Mouse (Mus musculus): ENCODE results near the gene Myo10. TPM values are rescaled to one million over a fixed set of nuclear protein-coding genes. Genes with fewer than 3 reads are reported as not detected.
"Not testable (repeated sequence)": the region's sequence is repeated elsewhere in the genome, so short reads cannot be mapped to it uniquely, and the experiment has no call there.

Myo10 gene
- polyA plus RNA-seq, 1 experiment = 26.1 TPM

DNA sequence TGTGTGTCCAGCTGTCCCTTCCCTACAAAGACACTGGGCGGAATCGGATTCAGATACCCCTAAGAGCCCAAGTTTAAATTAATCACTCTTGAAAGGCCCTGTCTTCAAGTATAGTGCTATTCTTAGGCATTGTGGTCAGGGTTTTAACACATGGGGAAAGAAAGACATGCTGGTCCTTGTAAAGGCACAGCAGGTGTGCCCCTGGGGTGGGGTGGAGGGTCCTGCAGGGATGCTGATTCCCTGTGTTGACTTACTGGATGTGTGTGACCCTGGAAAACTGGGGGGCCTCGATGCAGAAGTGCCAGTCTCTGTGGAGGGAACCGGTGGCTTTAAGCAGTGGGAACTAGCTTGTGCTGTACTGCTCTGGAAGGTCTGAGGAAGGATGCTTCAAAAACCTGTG is 90.6 kb downstream of the Myo10 start:
- 84% methylated on average over 4 of the region's 4 CpGs for WGBS
- Histone ChIP-seq H3K27ac (ENCODE audit: control insufficient read depth, insufficient read depth, low read length) (no peak overlapping the region), H3K36me3 (ENCODE audit: control insufficient read depth, insufficient read depth, low read length) (no peaks in the 10 kb centered on the region), H3K4me1 (replicated peaks; ENCODE audit: control insufficient read depth, insufficient read depth, low read length) (no peaks in the 10 kb centered on the region), H3K4me3 (ENCODE audit: control insufficient read depth, insufficient read depth, low read length) (no peak overlapping the region), H3K27me3 (ENCODE audit: control insufficient read depth, insufficient read depth, low read length) (no peaks in the 10 kb centered on the region)
- no peak for DNase-seq
- no peak for TF ChIP-seq CTCF (IDR thresholded peaks at IDR 0.05; ENCODE audit: borderline replicate concordance, control insufficient read depth, extremely low read depth, insufficient read depth, low read length, poor library complexity)
- TF ChIP-seq POLR2A (IDR thresholded peaks at IDR 0.05; ENCODE audit: control insufficient read depth, extremely low read depth, insufficient read depth, low read length, poor library complexity) = no peak

DNA sequence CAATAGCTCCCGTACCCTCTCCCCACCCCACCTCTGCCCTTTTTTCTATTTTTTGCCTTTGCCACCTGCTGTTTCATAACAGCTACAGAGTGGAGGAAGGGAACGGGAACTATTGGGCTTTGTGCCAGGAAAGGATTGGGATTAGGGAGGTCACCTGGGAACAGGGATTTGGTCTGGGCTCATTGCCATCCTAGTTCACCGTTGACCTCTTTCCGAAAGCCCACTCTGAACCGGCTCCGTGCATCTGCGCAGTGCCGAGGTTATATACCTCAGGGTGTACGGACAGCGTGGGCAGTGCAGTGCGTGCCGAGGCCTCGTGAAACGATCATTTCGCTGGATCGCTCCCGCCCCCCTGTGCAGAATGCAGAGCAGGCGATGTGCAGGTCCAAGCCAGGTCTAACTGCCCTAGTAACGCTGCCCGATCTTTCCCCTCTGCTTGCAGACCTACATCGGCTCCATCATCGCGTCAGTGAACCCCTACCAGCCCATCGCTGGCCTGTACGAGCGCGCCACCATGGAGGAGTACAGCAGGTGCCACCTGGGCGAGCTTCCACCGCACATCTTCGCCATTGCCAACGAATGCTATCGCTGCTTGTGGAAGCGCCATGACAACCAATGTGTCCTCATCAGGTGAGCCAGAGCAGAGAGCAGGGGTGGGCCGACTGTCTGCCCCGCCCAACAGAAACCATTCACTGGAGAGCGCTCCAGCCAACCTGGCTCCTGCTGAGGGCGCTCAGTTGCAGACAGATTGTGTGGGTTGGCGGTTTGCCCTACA is 91.4 kb downstream of the Myo10 start:
- Histone ChIP-seq H3K36me3 (ENCODE audit: control insufficient read depth, insufficient read depth, low read length) (no peaks in the 10 kb centered on the region), H3K27me3 (ENCODE audit: control insufficient read depth, insufficient read depth, low read length) (no peaks in the 10 kb centered on the region), H3K27ac (ENCODE audit: control insufficient read depth, insufficient read depth, low read length) (no peak overlapping the region), H3K4me1 (replicated peaks; ENCODE audit: control insufficient read depth, insufficient read depth, low read length) (no peaks in the 10 kb centered on the region), H3K4me3 (ENCODE audit: control insufficient read depth, insufficient read depth, low read length) (no peak overlapping the region)
- TF ChIP-seq CTCF (IDR thresholded peaks at IDR 0.05; ENCODE audit: borderline replicate concordance, control insufficient read depth, extremely low read depth, insufficient read depth, low read length, poor library complexity) = no peak
- 95% methylated on average over 38 of the region's 38 CpGs for WGBS
- no peak for DNase-seq

GRCm38 (mm10) chr15:25715218-25715995 is 93.1 kb downstream of the Myo10 start:
- WGBS = 90% methylated on average over 10 of the region's 10 CpGs
- Histone ChIP-seq H3K4me1 (replicated peaks; ENCODE audit: control insufficient read depth, insufficient read depth, low read length) (no peaks in the 10 kb centered on the region), H3K27ac (ENCODE audit: control insufficient read depth, insufficient read depth, low read length) (no peak overlapping the region), H3K27me3 (ENCODE audit: control insufficient read depth, insufficient read depth, low read length) (no peaks in the 10 kb centered on the region), H3K4me3 (ENCODE audit: control insufficient read depth, insufficient read depth, low read length) (no peak overlapping the region), H3K36me3 (ENCODE audit: control insufficient read depth, insufficient read depth, low read length) (no peaks in the 10 kb centered on the region)
- TF ChIP-seq POLR2A (IDR thresholded peaks at IDR 0.05; ENCODE audit: control insufficient read depth, extremely low read depth, insufficient read depth, low read length, poor library complexity) (no peak), CTCF (IDR thresholded peaks at IDR 0.05; ENCODE audit: borderline replicate concordance, control insufficient read depth, extremely low read depth, insufficient read depth, low read length, poor library complexity) (no peak)
- no peak for DNase-seq

GRCm38 (mm10) chr15:25715996-25716395 is 93.7 kb downstream of the Myo10 start:
- TF ChIP-seq CTCF (IDR thresholded peaks at IDR 0.05; ENCODE audit: borderline replicate concordance, control insufficient read depth, extremely low read depth, insufficient read depth, low read length, poor library complexity) = no peak
- TF ChIP-seq POLR2A (IDR thresholded peaks at IDR 0.05; ENCODE audit: control insufficient read depth, extremely low read depth, insufficient read depth, low read length, poor library complexity) = no peak
- Histone ChIP-seq H3K27ac (ENCODE audit: control insufficient read depth, insufficient read depth, low read length) (no peak overlapping the region), H3K4me3 (ENCODE audit: control insufficient read depth, insufficient read depth, low read length) (no peak overlapping the region), H3K36me3 (ENCODE audit: control insufficient read depth, insufficient read depth, low read length) (no peaks in the 10 kb centered on the region), H3K27me3 (ENCODE audit: control insufficient read depth, insufficient read depth, low read length) (no peaks in the 10 kb centered on the region), H3K4me1 (replicated peaks; ENCODE audit: control insufficient read depth, insufficient read depth, low read length) (no peaks in the 10 kb centered on the region)
- no peak for DNase-seq
- WGBS = 95% methylated on average over 11 of the region's 11 CpGs

- Histone ChIP-seq H3K27ac (ENCODE audit: control insufficient read depth, insufficient read depth, low read length) (no peak overlapping the region), H3K4me1 (replicated peaks; ENCODE audit: control insufficient read depth, insufficient read depth, low read length) (no peaks in the 10 kb centered on the region), H3K36me3 (ENCODE audit: control insufficient read depth, insufficient read depth, low read length) (no peaks in the 10 kb centered on the region), H3K27me3 (ENCODE audit: control insufficient read depth, insufficient read depth, low read length) (no peaks in the 10 kb centered on the region), H3K4me3 (ENCODE audit: control insufficient read depth, insufficient read depth, low read length) (no peak overlapping the region)
- peak; percentile 79 for DNase-seq
- TF ChIP-seq POLR2A (IDR thresholded peaks at IDR 0.05; ENCODE audit: control insufficient read depth, extremely low read depth, insufficient read depth, low read length, poor library complexity) = no peak
- no peak for TF ChIP-seq CTCF (IDR thresholded peaks at IDR 0.05; ENCODE audit: borderline replicate concordance, control insufficient read depth, extremely low read depth, insufficient read depth, low read length, poor library complexity)
- WGBS = 34% methylated on average over 3 of the region's 3 CpGs
These were observed 94.7 kb downstream of the Myo10 start for GRCm38 (mm10) chr15:25717006-25717405.

DNA sequence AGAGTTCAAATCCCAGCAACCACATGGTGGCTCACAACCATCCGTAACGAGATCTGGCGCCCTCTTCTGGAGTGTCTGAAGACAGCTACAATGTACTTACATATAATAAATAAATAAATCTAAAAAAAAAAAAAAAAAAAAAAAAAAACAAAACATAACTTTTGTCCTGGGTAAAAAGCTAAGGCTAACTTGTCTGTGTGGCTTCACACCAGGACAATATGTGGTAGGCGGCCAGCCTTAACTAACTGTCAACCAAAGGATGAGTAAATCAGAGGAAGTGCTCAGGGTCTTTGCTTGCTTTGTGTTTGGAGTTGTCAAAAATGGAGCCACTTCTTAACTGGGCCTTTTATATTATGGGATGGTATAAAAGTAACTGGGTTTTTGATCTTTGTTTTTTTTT is 95.8 kb downstream of the Myo10 start:
- H3K27me3 ChIP-seq (ENCODE audit: control insufficient read depth, insufficient read depth, low read length); DNase-seq; H3K27ac ChIP-seq (ENCODE audit: control insufficient read depth, insufficient read depth, low read length); H3K4me1 ChIP-seq (replicated peaks; ENCODE audit: control insufficient read depth, insufficient read depth, low read length); H3K4me3 ChIP-seq (ENCODE audit: control insufficient read depth, insufficient read depth, low read length); H3K36me3 ChIP-seq (ENCODE audit: control insufficient read depth, insufficient read depth, low read length): not testable (repeated sequence)
- WGBS = 95% methylated on average over 4 of the region's 4 CpGs
